Mouse (Mus musculus) neural tube, embryonic 11.5 days (tissue): ENCODE results near the gene Sfxn5. TPM values are rescaled to one million over a fixed set of nuclear protein-coding genes. Genes with fewer than 3 reads are reported as not detected.
A peak's percentile ranks its signal among the peaks of the same experiment; 100 is the strongest.

Source experiments
- ATAC-seq: fragments of 200-750 bp; cut with Nextera tagmentation; 2 replicates; pipeline ENCODE4 v1.8.0; 2017; ENCODE audit warnings: moderate number of reproducible peaks, mild to moderate bottlenecking, moderate TSS enrichment, moderate library complexity; ENCODE audit not compliant: insufficient read depth, low FRiP score, low TSS enrichment
- DNase-seq: peaks from one replicate; pipeline ENCODE4 v3.0.0-alpha.2; 2015; ENCODE audit warnings: low spot score
- H3K27ac ChIP-seq: fragments of 300-500 bp; sonication (generic); 2 replicates; pipeline ENCODE4 v1.5.1; 2014; ENCODE audit warnings: low read depth, mild to moderate bottlenecking, low read length
- H3K27me3 ChIP-seq: fragments of 300-500 bp; sonication (generic); 2 replicates; pipeline ENCODE4 v1.6.1; 2014; ENCODE audit warnings: mild to moderate bottlenecking, low read length, mixed read lengths; ENCODE audit not compliant: control insufficient read depth, insufficient read depth
- H3K36me3 ChIP-seq: fragments of 300-500 bp; sonication (generic); 2 replicates; pipeline ENCODE4 v1.6.1; 2014; ENCODE audit warnings: mild to moderate bottlenecking, low read length, moderate library complexity, mixed read lengths; ENCODE audit not compliant: control insufficient read depth, insufficient read depth
- H3K4me1 ChIP-seq: fragments of 300-500 bp; sonication (generic); 2 replicates; pipeline ENCODE4 v1.6.1; 2014; ENCODE audit warnings: low read length, mixed read lengths; ENCODE audit not compliant: control insufficient read depth, insufficient read depth
- H3K4me2 ChIP-seq: fragments of 300-500 bp; sonication (generic); 2 replicates; pipeline ENCODE4 v1.6.1; 2014; ENCODE audit warnings: low read depth, mild to moderate bottlenecking, moderate library complexity
- H3K4me3 ChIP-seq: fragments of 300-500 bp; sonication (generic); 2 replicates; pipeline ENCODE4 v1.5.1; 2014; ENCODE audit warnings: low read depth, low read length
- H3K9ac ChIP-seq: fragments of 300-500 bp; sonication (generic); 2 replicates; pipeline ENCODE4 v1.6.1; 2014; ENCODE audit warnings: mild to moderate bottlenecking, low read length
- H3K9me3 ChIP-seq: fragments of 300-500 bp; sonication (generic); 2 replicates; pipeline ENCODE4 v1.6.1; 2016; ENCODE audit warnings: low read length; ENCODE audit not compliant: control insufficient read depth
- WGBS: fragments of 180-500 bp; shearing (Covaris S2); extraction: QIAGEN DNeasy Blood & Tissue Kit; methylation state at CpG from one replicate; pipeline ENCODE4 v1.1.7; 2014; 5-methylcytosine and 5-hydroxymethylcytosine counted together
- polyA plus RNA-seq: library from polyadenylated mRNA; unstranded; fragments of >200 nt; fragmentation: Nextera tagmentation; extraction: Ambion mirVana; gene quantifications from 2 replicates; pipeline ENCODE4 v1.2.1, GENCODE M21; 2014

Sfxn5 gene
- polyA plus RNA-seq, 1 experiment from 2014 or later = 5.5 TPM

GRCm38 (mm10) chr6:85250811-85251241 lies 82.4 kb downstream of the Sfxn5 start:
- Histone ChIP-seq H3K4me2 (no peak overlapping the region), H3K4me1 (no peaks in the 10 kb centered on the region; the same call in 1 of the 2 replicates), H3K9me3 (no peaks in the 10 kb centered on the region), H3K9ac (no peak overlapping the region), H3K27ac (no peak overlapping the region), H3K27me3 (no peaks in the 10 kb centered on the region), H3K4me3 (no peak overlapping the region), H3K36me3 (no peaks in the 10 kb centered on the region)
- ATAC-seq = no peak
- DNase-seq = no peak
- 35% methylated on average over 6 of the region's 6 CpGs for WGBS

GRCm38 (mm10) chr6:85249821-85250220 lies 83.4 kb downstream of the Sfxn5 start:
- Histone ChIP-seq H3K4me1 (no peaks in the 10 kb centered on the region; the same call in 1 of the 2 replicates), H3K9me3 (no peaks in the 10 kb centered on the region), H3K27me3 (no peaks in the 10 kb centered on the region), H3K9ac (no peak overlapping the region), H3K36me3 (no peaks in the 10 kb centered on the region), H3K4me3 (no peak overlapping the region), H3K4me2 (no peak overlapping the region), H3K27ac (no peak overlapping the region)
- WGBS = 86% methylated on average over 9 of the region's 9 CpGs
- DNase-seq (no peak), ATAC-seq (no peak)

GRCm38 (mm10) chr6:85239044-85239489 lies 94.2 kb downstream of the Sfxn5 start:
- Histone ChIP-seq H3K27ac (no peak overlapping the region), H3K4me3 (no peak overlapping the region), H3K4me2 (no peak overlapping the region), H3K27me3 (no peaks in the 10 kb centered on the region), H3K36me3 (no peaks in the 10 kb centered on the region), H3K9ac (no peak overlapping the region), H3K4me1 (no peaks in the 10 kb centered on the region), H3K9me3 (no peaks in the 10 kb centered on the region)
- 0 out of 2 replicates have a peak, but pooled peaks have one; percentile 45 for ATAC-seq
- peak; percentile 81 for DNase-seq
- 9% methylated on average over 4 of the region's 4 CpGs for WGBS

GRCm38 (mm10) chr6:85237595-85238337 lies 95.5 kb downstream of the Sfxn5 start:
- WGBS = 65% methylated on average over 10 of the region's 10 CpGs
- H3K4me2 ChIP-seq = no peak overlapping the region
- no peaks in the 10 kb centered on the region for H3K4me1 ChIP-seq
- H3K9me3 ChIP-seq = no peaks in the 10 kb centered on the region
- H3K27me3 ChIP-seq = no peaks in the 10 kb centered on the region
- H3K27ac ChIP-seq = no peak overlapping the region
- H3K9ac ChIP-seq = no peak overlapping the region
- H3K4me3 ChIP-seq = no peak overlapping the region
- H3K36me3 ChIP-seq = no peaks in the 10 kb centered on the region
- ATAC-seq (no peak), DNase-seq (no peak)

GRCm38 (mm10) chr6:85237001-85237400 lies 96.2 kb downstream of the Sfxn5 start:
- Histone ChIP-seq H3K9ac (no peak overlapping the region), H3K4me3 (no peak overlapping the region), H3K27ac (no peak overlapping the region), H3K4me2 (no peak overlapping the region), H3K9me3 (no peaks in the 10 kb centered on the region), H3K36me3 (no peaks in the 10 kb centered on the region), H3K4me1 (no peaks in the 10 kb centered on the region), H3K27me3 (no peaks in the 10 kb centered on the region)
- ATAC-seq = no peak
- DNase-seq = peak; percentile 55
- WGBS = 36% methylated on average over 5 of the region's 5 CpGs

- WGBS = 35% methylated on average over 5 of the region's 5 CpGs
- H3K4me2 ChIP-seq = no peak overlapping the region
- no peaks in the 10 kb centered on the region for H3K27me3 ChIP-seq
- no peak for DNase-seq
- no peak overlapping the region for H3K4me3 ChIP-seq
- no peaks in the 10 kb centered on the region for H3K36me3 ChIP-seq
- no peak overlapping the region for H3K9ac ChIP-seq
- H3K4me1 ChIP-seq = no peaks in the 10 kb centered on the region
- no peak overlapping the region for H3K27ac ChIP-seq
- no peak for ATAC-seq
- no peaks in the 10 kb centered on the region for H3K9me3 ChIP-seq
Measured at GRCm38 (mm10) chr6:85234796-85235195, 98.4 kb downstream of the Sfxn5 start.

- no peak overlapping the region for H3K4me3 ChIP-seq
- no peaks in the 10 kb centered on the region for H3K9me3 ChIP-seq
- no peaks in the 10 kb centered on the region for H3K4me1 ChIP-seq
- 19% methylated on average over 7 of the region's 7 CpGs for WGBS
- H3K9ac ChIP-seq = no peak overlapping the region
- no peak for DNase-seq
- no peak overlapping the region for H3K27ac ChIP-seq
- ATAC-seq = no peak
- no peaks in the 10 kb centered on the region for H3K27me3 ChIP-seq
- no peak overlapping the region for H3K4me2 ChIP-seq
- H3K36me3 ChIP-seq = no peaks in the 10 kb centered on the region
Measured at GRCm38 (mm10) chr6:85232836-85233623, 100.2 kb downstream of the Sfxn5 start.

GRCm38 (mm10) chr6:85232045-85232444 lies 101.2 kb downstream of the Sfxn5 start:
- ATAC-seq = no peak
- no peak overlapping the region for H3K4me3 ChIP-seq
- H3K4me2 ChIP-seq = no peak overlapping the region
- no peak overlapping the region for H3K27ac ChIP-seq
- H3K27me3 ChIP-seq = no peaks in the 10 kb centered on the region
- 37% methylated on average over 4 of the region's 4 CpGs for WGBS
- H3K4me1 ChIP-seq = no peaks in the 10 kb centered on the region
- H3K9ac ChIP-seq = no peak overlapping the region
- no peaks in the 10 kb centered on the region for H3K9me3 ChIP-seq
- no peaks in the 10 kb centered on the region for H3K36me3 ChIP-seq
- DNase-seq = no peak
